Mouse (Mus musculus): ENCODE measurements around the gene Pccb. TPM values are rescaled to one million over a fixed set of nuclear protein-coding genes. Genes with fewer than 3 reads are reported as not detected.

The Pccb gene
- total RNA-seq, 2 experiments from 2014 or later: 89.0 to 93.4 TPM

DNA sequence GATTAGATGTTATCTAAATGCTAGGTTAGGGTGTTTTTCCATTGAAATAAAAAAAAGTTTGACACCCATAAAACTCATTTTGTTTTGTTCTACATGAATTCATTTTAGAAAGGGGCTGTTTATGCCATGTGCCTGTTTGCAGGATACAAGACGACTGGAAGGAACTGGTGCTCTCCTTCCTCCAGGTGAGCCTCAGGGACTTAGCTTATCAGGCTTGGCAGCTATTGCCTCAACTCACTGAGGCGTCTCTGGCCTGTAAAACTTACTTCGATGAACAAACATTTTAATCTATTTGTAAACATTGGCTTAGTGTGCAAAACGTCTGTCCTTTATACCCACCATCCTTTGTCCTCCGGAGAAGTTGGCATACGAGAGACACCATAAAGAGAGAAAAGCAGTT is 18.0 kb upstream of the Pccb start:
- intact Hi-C loops (cut with DNase I): no loop called here
- no peak for DNase-seq

DNA sequence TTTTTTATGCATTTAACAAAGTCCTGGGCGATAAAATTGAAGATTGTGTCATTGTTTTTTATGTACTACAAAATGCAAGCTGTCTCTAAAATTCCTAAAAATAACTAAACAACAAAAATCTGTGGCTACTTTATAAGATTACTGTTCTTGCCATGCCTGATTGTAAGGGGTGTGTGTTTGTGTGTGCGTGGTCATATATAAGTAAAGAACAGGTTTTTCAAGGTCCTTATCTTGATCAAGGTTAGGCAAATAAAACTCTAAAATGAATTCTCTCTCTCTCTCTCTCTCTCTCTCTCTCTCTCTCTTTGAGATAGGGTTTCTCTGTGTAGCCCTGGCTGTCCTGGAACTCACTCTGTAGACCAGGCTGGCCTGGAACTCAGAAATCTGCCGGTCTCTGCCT is 17.3 kb upstream of the Pccb start:
- no peak for DNase-seq
- intact Hi-C loops (cut with DNase I): no loop called here

DNA sequence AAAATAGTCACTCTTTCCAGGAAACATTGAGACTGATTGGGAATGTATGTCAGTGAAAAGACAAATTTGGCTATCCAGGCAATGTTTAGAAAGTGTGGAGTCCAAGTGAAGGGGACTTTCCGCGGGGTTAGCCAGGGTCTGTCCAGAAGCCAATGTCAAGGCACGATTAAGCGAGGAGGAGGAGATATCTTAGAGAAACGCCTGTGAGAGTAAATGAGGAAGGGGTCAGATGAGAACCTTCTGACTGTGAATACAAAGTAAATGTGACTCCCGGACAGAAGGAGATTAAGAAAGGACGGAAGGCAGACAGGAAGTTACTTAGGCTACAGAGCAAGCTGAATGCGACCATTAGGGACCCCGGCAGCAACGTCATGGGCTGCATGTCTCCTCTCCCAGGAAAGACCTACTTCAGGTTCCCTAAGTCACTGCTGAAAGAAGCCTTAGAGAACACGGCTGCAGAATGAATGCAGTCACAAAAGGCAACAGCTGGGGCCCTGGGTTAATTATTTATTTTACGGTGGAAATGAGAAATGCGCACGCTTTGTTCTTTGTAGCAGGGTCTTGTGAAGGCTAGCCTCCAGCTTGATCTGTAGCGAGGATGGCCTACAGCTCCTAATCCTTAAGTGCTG is 11.1 kb upstream of the Pccb start:
- DNase-seq: no peak
- intact Hi-C loops (cut with DNase I): no loop called here

DNA sequence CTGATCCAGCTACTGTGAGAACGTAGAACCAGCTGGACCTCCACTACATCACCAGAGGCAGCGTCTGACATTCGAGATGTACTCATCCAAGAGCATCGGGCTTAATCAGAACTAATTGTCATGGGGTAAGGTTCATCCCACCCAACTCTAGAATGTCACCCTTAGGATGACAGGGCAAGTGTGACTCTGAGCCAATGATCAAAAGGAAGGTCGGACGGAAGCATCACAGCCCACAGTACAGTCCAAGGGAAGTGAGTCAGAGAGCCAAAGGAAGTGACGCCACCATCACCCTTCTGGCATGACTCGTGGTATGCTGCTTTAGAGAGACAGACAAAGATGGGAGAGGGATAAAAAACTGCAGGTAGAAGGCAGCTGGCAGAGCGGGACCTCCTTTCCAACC is 7.6 kb upstream of the Pccb start:
- intact Hi-C loops (cut with DNase I): no loop called here

DNA sequence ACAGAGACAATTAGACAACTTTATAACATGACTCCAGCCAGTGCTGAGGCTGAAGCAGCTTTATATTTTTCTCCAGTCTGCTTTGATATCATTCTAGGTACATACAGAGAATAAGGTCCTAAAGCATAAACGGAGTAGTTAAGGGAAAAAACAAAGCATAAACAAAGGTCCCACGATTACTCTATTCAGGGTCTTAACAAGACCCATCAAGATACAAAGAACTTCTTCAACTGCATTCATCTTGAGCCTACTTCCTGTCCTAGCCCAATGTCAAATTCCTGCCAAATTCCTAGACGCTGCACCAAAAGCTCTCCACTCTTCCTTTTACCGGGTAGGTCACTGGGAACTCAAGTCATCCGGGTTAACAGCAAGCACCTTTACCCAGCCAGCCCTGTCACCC is 6.8 kb upstream of the Pccb start:
- intact Hi-C loops (cut with DNase I): no loop called here

More for the DNA sequence above, 7.6 kb upstream of the Pccb start:
- no peak for DNase-seq

DNA sequence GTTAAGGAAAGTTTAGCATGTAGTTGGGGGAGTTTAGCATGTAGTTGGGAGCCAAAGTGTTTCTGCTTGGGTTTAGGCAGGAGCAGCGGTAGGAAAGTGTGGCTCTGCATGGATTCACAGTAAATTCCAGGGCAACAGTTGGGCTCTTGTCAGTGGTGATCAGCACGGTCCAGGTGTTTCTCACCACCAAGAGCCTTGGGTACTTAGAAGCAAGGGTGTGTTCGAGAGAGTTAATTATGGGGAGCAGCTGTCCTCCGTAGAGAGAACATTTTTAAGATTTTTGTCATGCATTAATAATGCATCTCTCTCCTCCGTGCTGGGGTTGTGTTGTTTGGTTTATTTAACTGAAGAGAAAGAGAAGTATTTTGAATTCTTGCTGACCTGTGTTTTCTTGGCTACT is 3.9 kb upstream of the Pccb start:
- DNase-seq: no peak
- intact Hi-C loops (cut with DNase I): loop anchor here (2.0 kb wide), 1 partner anchor 20 kb away; no protein-coding TSS in a partner anchor

More for the DNA sequence above, 6.8 kb upstream of the Pccb start:
- no peak for DNase-seq

DNA sequence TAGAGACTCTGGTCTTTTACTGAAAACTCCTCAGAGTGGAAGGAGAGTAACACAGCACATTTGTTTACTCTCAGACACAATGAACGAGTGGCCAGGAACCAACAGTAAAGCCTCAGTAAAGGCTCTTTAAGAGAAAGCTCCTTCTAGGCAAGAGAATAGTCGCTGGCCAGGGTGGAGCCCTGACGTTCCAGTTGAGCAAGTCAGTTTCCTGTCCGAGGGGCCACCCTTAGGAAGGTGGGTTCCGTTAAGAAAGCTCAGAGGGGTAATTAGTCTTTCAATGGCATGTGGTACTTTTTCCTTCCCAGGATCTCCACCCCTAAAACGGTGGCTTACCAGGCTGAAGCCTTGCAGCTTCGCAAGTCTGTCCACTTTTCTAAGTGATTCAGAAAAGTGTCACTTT is 2.7 kb upstream of the Pccb start:
- peak; percentile 6 to 10 for DNase-seq

DNA sequence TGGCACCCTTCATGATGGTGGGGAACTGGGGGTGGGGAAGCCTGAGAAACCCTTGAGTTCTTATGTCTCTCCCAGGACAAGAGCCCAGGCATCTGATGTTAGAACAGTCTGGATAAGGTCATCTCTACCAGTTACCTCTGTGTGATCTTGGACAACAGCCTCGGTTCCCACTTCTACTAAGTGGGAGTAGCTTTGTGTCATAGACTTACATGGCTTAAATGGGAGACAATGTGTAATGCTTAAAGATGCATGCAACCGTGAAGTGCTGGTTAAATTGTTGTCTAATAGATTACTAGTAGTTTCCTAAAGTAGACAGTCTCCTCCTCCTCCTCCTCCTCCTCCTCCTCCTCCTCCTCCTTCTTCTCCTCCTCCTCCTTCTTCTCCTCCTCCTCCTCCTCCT is 2.2 kb upstream of the Pccb start:
- intact Hi-C loops (cut with DNase I): no loop called here
- no peak for DNase-seq

More for the DNA sequence above, 2.7 kb upstream of the Pccb start:
- intact Hi-C loops (cut with DNase I): no loop called here

DNA sequence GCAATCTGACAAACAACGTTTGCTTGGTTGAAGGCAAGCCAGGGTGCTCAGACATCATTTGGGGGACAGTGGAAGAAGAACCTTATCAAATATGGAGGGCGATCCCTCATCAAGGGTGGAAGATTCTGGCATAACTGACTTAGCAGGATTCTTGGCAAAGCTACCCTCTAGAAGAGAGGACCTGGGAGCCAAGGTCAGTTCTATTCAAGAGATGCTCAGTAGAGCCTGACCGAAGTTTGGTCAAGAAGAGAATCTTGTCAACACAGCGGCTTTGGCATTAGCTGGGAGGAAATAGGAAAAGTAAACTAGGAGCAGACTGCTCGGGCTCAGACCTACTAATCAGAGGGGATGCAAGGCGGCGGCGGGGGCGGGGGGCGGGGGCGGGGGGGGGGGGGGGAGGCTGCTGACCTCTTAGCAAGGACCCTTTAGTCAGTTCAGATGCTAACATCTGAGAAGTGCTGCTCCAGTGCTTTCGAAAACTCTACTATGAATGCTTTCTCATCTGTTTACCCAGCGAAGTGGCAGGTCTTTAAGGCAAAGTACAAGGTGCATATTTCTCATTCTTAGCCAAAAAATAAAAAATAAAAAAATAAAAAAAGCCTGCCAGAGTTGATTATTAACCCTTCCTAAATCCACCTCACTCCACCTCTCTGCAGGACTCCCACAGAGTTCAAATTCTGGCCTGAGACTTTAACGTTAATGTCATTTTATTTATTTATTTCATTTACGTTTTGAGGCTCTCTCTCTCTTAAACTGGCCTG is 1.3 kb upstream of the Pccb start:
- DNase-seq: no peak
- intact Hi-C loops (cut with DNase I): loop anchor here (2.0 kb wide), 1 partner anchor 39 kb away; the partner anchor contains the start of gene Msl2

DNA sequence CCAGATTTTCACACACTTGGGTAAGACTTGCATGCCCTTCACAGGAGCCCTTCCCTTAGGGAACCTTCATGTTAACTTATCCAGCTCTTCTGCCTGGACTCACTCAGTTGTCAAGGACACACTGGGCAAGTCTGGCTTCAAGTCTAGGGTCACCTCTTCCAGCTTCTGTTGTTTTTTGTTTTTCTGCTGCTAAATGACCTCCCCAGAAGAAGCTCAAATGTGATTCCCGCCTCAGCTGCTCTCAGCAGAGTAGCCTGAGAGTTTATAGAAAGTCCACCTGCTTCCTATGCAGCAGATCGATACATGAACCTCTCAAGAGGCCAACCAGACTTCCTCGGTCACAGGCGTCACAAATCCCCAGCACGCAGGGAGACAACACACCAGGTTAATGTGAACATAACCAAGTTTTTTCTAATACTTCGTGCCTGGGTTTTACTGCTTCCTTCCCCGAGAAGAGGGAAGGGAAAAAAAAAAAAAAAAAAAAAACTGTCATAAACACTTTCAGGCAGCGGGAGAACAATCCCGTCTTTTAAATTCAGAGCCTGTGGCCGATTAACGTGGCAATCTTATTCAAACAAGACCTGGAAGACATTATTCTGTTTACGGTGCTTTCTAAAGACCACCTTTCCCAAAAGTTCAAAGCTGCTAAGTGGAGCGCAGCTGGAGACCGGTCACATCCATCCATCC is 794 bp downstream of the Pccb start:
- intact Hi-C loops (cut with DNase I): loop anchor here (2.0 kb wide), 1 partner anchor 41 kb away; the partner anchor contains the start of gene Msl2
- peak in 1 of 2 experiments; percentile 3 for DNase-seq

DNA sequence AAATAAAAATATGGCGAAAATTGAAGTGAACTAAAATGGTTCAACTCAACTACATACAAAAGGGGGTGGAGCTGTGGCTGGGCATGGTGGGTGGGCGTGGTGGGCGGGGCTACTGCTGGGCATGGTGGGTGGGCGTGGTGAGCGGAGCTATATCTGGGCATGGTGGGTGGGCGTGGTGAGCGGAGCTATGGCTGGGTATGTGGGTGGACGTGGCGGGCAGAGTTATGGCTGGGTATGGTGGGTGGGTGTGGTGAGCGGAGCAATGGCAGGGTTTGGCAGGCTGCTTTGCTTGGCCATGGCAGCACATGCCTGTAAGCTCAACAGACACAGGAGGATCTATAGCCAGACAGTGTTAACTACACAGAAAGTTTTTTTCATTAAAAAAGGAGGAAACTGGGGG is 15.9 kb downstream of the Pccb start:
- intact Hi-C loops (cut with DNase I): loop anchor here (2.0 kb wide), 1 partner anchor 20 kb away; no protein-coding TSS in a partner anchor
- no peak for DNase-seq

DNA sequence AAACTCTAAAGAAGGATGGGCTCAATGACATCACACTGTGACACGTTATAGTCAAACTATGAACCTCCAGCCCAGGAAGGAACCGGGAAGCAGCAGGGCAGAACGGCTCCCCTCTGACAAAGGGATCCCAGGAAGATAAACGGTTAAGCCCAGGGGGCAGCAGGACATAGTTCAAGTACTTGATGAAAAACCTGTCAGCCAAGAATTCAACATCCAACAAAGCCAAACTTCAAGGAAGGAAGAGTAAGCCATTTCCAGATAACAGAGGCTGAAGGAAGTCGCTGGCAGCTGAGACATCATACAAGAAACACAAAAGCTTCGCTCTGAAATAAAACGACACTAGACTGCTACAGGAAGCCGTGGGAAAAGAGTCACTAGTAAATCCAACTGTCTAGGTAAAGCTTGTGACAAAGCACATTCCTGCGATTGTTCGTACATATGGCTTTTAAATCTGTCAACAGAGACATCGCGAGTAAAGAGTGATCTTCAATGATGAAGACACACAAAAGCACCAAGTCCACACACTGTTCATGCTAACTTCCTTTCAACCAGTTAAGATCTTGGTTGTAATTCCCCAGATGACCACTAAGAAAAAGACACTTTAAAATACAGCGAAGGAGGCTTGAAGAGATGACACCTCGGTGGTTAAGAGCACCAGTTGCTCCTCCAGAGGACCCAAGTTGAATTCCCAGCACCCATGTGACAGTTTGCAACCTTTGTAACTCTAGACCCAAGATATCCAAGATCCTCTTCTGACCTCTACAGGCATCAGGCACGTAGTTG is 16.8 kb downstream of the Pccb start:
- intact Hi-C loops (cut with DNase I): loop anchor here (2.0 kb wide), 1 partner anchor 21 kb away; no protein-coding TSS in a partner anchor
- DNase-seq: no peak

DNA sequence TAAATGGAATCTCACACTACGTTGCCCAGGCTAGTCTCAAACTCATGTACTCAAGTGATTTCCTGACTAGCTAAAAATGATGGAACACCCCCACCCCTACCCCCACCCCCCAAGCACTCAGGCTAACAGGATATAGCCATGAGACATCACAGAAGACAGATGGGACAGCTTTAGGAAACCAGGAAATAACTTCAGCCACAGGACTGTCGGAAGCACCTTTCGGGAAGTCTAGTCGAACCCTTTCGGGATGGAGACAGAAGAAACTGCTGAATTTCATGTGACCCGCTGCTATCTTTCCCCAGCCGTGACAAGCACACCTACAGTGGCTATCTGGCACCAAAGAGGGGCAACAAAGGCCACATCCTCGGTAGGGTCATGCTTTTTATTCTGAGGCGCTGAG is 19.4 kb downstream of the Pccb start:
- intact Hi-C loops (cut with DNase I): no loop called here
- DNase-seq: no peak

DNA sequence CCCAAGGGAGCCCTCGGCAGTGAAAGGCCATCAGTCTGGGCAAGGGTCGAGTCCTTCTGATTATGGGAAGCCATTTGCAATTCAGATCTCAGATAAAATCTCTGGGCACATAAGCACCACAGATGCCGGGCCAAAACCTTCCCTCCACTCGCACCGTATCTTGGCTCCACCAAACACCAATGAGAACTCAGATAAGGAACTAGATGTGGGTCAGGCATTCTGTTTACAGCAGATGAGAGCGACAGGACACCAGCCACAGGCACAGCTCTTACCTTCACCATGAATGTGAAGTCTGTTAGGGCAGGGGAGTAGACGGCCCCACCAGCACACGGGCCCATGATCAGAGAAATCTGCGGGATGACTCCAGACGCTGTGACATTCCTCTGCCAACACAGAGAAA is 22.3 kb downstream of the Pccb start:
- intact Hi-C loops (cut with DNase I): no loop called here
- DNase-seq: no peak

DNA sequence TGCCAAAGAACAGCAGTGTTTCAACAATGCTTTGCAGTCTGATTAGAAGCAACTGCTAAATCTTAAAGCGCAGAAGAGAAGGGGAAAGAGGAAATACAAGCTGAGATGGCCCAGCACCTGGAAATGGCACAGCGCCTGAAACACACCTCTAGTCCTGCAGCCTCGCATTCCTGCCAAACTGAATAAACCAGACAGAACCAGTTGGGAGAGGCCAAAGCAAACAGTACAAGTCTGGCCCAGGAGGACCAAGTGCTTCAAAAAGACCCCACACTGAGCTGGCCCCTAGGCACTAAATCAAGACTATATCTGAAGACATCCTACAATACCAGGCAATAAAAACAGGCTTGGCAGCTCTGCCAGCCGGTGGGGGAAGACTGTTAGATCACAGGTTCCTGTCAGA is 28.8 kb downstream of the Pccb start:
- no peak for DNase-seq
- intact Hi-C loops (cut with DNase I): loop anchor here (10.0 kb wide), 1 partner anchor 149 kb away; no protein-coding TSS in a partner anchor

DNA sequence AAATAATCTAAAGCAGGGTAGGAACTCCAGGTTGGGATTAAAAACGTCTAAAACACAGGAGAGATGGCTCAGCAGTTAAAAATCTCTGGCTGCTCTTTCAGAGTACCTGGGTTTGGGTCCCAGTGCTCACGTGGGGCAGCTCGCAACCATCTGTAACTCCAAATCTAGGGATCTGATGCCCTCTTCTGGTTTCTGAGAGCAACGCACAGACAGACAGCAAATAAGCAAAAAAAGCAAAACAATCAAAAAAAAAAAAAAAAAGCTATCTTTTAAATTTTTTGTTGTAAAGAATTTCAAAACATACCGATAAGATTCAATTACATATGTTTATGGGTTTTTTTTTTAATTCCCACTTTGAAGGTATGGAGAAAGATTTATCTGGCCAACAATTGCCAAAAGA is 31.4 kb downstream of the Pccb start:
- no peak for DNase-seq
- intact Hi-C loops (cut with DNase I): loop anchor here (10.0 kb wide), 1 partner anchor 151 kb away; no protein-coding TSS in a partner anchor

DNA sequence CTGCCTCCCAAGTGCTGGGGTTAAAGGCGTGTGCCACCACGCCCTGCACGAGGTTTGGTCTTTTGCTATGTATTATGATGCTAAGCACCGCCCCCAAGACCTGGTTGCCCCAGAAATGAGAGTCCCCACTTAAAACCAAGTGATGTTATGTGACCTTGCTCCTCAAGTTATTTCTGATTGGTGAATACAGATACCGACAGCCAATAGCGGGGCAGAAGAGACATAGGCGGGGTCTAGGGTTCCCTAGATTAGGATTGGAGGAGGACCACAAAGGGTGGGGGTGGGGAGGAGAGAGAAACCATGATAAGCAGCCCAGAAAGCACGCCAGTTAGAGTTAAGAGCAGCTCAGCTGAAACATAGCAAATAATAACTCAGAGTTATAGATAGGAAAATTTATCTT is 31.9 kb downstream of the Pccb start:
- intact Hi-C loops (cut with DNase I): loop anchor here (10.0 kb wide), 1 partner anchor 152 kb away; no protein-coding TSS in a partner anchor
- DNase-seq: no peak

DNA sequence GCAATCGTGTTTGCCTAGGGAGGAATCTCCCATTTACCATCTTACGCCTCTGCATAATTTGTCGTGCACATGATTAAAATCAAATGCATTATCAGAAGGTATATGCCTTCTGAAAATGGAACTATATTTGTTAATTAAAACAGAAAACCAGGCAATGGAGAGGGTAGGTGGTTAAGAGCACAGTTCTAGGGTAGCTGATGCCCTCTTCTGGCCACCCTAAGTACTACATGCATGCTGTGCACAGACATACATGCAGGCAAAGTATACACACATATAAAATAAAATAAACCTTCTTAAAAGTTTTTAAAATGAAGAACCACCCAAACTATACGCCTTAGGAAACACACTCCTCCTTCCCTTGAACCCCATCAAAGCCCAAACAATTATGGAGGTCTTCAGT is 32.6 kb downstream of the Pccb start:
- intact Hi-C loops (cut with DNase I): loop anchor here (10.0 kb wide), 1 partner anchor 153 kb away; no protein-coding TSS in a partner anchor
- DNase-seq: peak in 1 of 2 experiments; percentile 17

DNA sequence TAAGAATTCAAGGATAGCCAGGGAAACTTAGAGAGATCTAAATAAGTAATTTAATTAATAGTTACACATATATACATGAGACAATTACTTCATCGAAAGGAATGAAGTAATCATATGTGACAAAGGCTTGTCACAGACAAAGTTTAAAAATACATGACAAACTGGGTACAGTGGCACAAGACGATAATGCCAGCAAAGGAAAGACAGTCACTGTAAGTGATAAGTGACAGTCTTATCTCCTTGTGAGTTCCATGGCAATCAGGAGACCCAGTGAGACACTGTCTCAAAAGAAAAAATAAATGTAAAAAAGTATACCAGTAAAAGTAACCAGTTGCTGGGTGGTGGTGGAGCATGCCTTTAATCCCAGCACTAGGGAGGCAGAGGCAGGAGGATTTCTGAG is 37.6 kb downstream of the Pccb start:
- DNase-seq: no peak
- intact Hi-C loops (cut with DNase I): no loop called here

DNA sequence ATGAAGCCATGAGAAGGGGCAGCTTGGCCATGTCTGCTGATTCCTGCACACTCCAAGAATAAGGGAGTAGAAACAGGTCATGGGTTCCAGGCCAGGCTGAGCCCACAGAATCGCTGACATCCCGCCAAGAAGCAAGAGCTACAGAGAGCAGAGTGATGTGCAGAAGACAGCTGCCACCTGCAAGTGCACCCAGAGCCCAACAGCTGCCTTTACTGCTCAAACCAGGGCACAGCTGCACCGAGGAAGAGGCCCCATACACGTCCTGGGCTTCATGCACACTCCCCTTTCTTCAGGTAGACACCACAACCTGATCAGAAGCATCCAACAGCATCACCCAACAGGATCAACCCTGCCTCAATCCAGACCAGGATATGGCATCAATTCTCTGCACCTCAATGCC is 40.8 kb downstream of the Pccb start:
- DNase-seq: no peak
- intact Hi-C loops (cut with DNase I): no loop called here
